Comparison of ENCODE assay signal across 8 mouse cellular contexts in genomic region chr6:148944767-148945508, GRCm38 (mm10). TPM values are rescaled to one million over a fixed set of nuclear protein-coding genes. Genes with fewer than 3 reads are reported as not detected.
DNase-seq lines count a peak whose midpoint lies in the region; ATAC-seq and TF ChIP-seq lines count a peak whose summit lies in the region.

No protein-coding gene starts in this region.

- intact Hi-C loops in heart, postnatal 10 days (cut with DNase I): loop anchor here (5.0 kb wide), 2 partner anchors 157 to 362 kb away; partner anchors contain the start of genes Dennd5b and Resf1

- peak overlapping the region; percentile 88 for H3K4me3 ChIP-seq in ES-Bruce4 (ENCODE audit: low read depth, low read length)
- peak overlapping the region; percentile 95 for H3K4me3 ChIP-seq in forebrain, embryonic 11.5 days (ENCODE audit: low read depth, low read length)
- H3K4me3 ChIP-seq in lung, embryonic 15.5 days: peak overlapping the region; percentile 69
- H3K4me3 ChIP-seq in olfactory bulb, adult 2 months (ENCODE audit: insufficient read depth, low read depth, low read length): peak overlapping the region; percentile 60

- peak overlapping the region; percentile 98 for H3K9ac ChIP-seq in ES-Bruce4 (ENCODE audit: low read depth, poor library complexity, severe bottlenecking)
- H3K9ac ChIP-seq in forebrain, embryonic 11.5 days (ENCODE audit: low read length): peak overlapping the region; percentile 99
- H3K9ac ChIP-seq in lung, embryonic 15.5 days: peak overlapping the region; percentile 86

- TF ChIP-seq CTCF in ES-Bruce4 (IDR thresholded peaks at IDR 0.05; ENCODE audit: low read depth, low read length): no peak
- TF ChIP-seq CTCF in olfactory bulb, adult 2 months (IDR thresholded peaks at IDR 0.05; ENCODE audit: insufficient read depth, low read depth, low read length): no peak

- peak; percentile 73 for ATAC-seq in forebrain, embryonic 11.5 days (replicated peaks; ENCODE audit: low FRiP score)
- peak; percentile 77 for ATAC-seq in lung, embryonic 15.5 days (ENCODE audit: borderline replicate concordance, extremely low read depth, low FRiP score, low TSS enrichment)

- no peak for TF ChIP-seq POLR2A in ES-Bruce4 (IDR thresholded peaks at IDR 0.05; ENCODE audit: insufficient read depth, low read length)
- TF ChIP-seq POLR2A in olfactory bulb, adult 2 months (IDR thresholded peaks at IDR 0.05; ENCODE audit: insufficient read depth, low read depth, low read length): no peak

- H3K9me3 ChIP-seq in ES-Bruce4 (replicated peaks; ENCODE audit: control insufficient read depth, insufficient read depth, low read length, poor library complexity, severe bottlenecking): no peaks in the 10 kb centered on the region
- no peaks in the 10 kb centered on the region for H3K9me3 ChIP-seq in forebrain, embryonic 11.5 days (ENCODE audit: control insufficient read depth, low read length)
- H3K9me3 ChIP-seq in lung, embryonic 15.5 days: no peaks in the 10 kb centered on the region

- no peaks in the 10 kb centered on the region for H3K4me1 ChIP-seq in ES-Bruce4 (ENCODE audit: control insufficient read depth, insufficient read depth, low read length)
- H3K4me1 ChIP-seq in forebrain, embryonic 11.5 days (replicated peaks; ENCODE audit: control insufficient read depth, insufficient read depth, low read length): peaks cover 7% of the 10 kb centered on the region; the same call in 1 of the 2 replicates
- H3K4me1 ChIP-seq in lung, embryonic 15.5 days: peaks cover 28% of the 10 kb centered on the region
- peaks cover 11% of the 10 kb centered on the region for H3K4me1 ChIP-seq in olfactory bulb, adult 2 months (ENCODE audit: control insufficient read depth, insufficient read depth, low read length)

- under 1% methylated on average over 92 of the region's 92 CpGs for WGBS in forebrain, embryonic 11.5 days
- 2% methylated on average over 85 of the region's 92 CpGs for WGBS in lung, embryonic 15.5 days
- WGBS in olfactory bulb, adult 2 months: under 1% methylated on average over 90 of the region's 92 CpGs

- H3K36me3 ChIP-seq in ES-Bruce4 (ENCODE audit: control insufficient read depth, insufficient read depth, low read length, poor library complexity, severe bottlenecking): peaks cover 40% of the 10 kb centered on the region
- H3K36me3 ChIP-seq in forebrain, embryonic 11.5 days (ENCODE audit: control insufficient read depth, insufficient read depth, low read length): no peaks in the 10 kb centered on the region; the same call in 1 of the 2 replicates
- H3K36me3 ChIP-seq in lung, embryonic 15.5 days: 0 out of 2 replicates have a peak, but pooled peaks cover 7% of the 10 kb centered on the region

- H3K27ac ChIP-seq in ES-Bruce4 (ENCODE audit: insufficient read depth, low read length): peak overlapping the region; percentile 92
- H3K27ac ChIP-seq in forebrain, embryonic 11.5 days (ENCODE audit: low read depth, low read length): peak overlapping the region; percentile 91
- peak overlapping the region; percentile 95 for H3K27ac ChIP-seq in lung, embryonic 15.5 days
- H3K27ac ChIP-seq in olfactory bulb, adult 2 months (ENCODE audit: insufficient read depth, low read depth, low read length): no peak overlapping the region

- no peaks in the 10 kb centered on the region for H3K27me3 ChIP-seq in ES-Bruce4 (ENCODE audit: control insufficient read depth, insufficient read depth, low read length, poor library complexity, severe bottlenecking)
- H3K27me3 ChIP-seq in forebrain, embryonic 11.5 days (ENCODE audit: control insufficient read depth, insufficient read depth, low read length): no peaks in the 10 kb centered on the region
- no peaks in the 10 kb centered on the region for H3K27me3 ChIP-seq in lung, embryonic 15.5 days

- peak; percentile 49 for DNase-seq in c-Kit-negative CD71-positive TER-119-positive erythroid progenitor cells, embryonic 14.5 days (ENCODE audit: low read depth, low spot score)
- peak; percentile 87 for DNase-seq in forebrain, embryonic 11.5 days (ENCODE audit: low spot score)
- DNase-seq in heart, postnatal 10 days: peak; percentile 76 to 78
- peak; percentile 78 to 87 for DNase-seq in kidney, postnatal 4 days
- DNase-seq in thymus, postnatal 14 days: peak; percentile 69

- peak overlapping the region; percentile 63 for H3K4me2 ChIP-seq in forebrain, embryonic 11.5 days (ENCODE audit: low read depth, low read length, severe bottlenecking)
- peak overlapping the region; percentile 81 for H3K4me2 ChIP-seq in lung, embryonic 15.5 days

- TF ChIP-seq EP300 in ES-Bruce4 (IDR thresholded peaks at IDR 0.05; ENCODE audit: insufficient read depth, low read depth, low read length): no peak

RNA-seq across cellular contexts. Expression of gene Sinhcaf, which starts 1.3 kb away (rescaled TPM):
- 406 and 461 TPM in 2 replicates for polyA plus RNA-seq in ES-Bruce4 (2011; ENCODE audit: insufficient read depth, insufficient read length, low read depth, missing spikeins)
- 292 and 305 TPM in 2 replicates for polyA plus RNA-seq in forebrain, embryonic 11.5 days (2014; fragmentation: Nextera tagmentation; extraction: Ambion mirVana)
- 10 to 100 TPM in 1 of 2 experiments, 1 to 10 TPM in 1; 9.0 to 11.6 TPM for total RNA-seq in heart, postnatal 10 days (2021)
- polyA plus RNA-seq in lung, embryonic 15.5 days (2015; fragmentation: Nextera tagmentation; extraction: Ambion mirVana): 113 and 122 TPM in 2 replicates
- not detected in 2 replicates for polyA plus RNA-seq in olfactory bulb, adult 2 months (2012; ENCODE audit: insufficient read depth, insufficient read length, low replicate concordance, missing spikeins)

RNA-seq across cellular contexts. Expression of gene Caprin2, which starts 48.9 kb away (rescaled TPM):
- polyA plus RNA-seq in ES-Bruce4 (2011; ENCODE audit: insufficient read depth, insufficient read length, low read depth, missing spikeins): 44.0 and 44.6 TPM in 2 replicates
- 14.1 and 15.8 TPM in 2 replicates for polyA plus RNA-seq in forebrain, embryonic 11.5 days (2014; fragmentation: Nextera tagmentation; extraction: Ambion mirVana)
- total RNA-seq in heart, postnatal 10 days (2021): 1 to 10 TPM; 6.2 to 7.8 TPM
- polyA plus RNA-seq in lung, embryonic 15.5 days (2015; fragmentation: Nextera tagmentation; extraction: Ambion mirVana): 13.9 and 17.1 TPM in 2 replicates
- polyA plus RNA-seq in olfactory bulb, adult 2 months (2012; ENCODE audit: insufficient read depth, insufficient read length, low replicate concordance, missing spikeins): not detected in 2 replicates

Comparison
In these comparisons a context has a peak if more than half of its experiments do, and no peak if none do; other contexts are left out.
1. RNA of gene Sinhcaf, which starts 1.3 kb away (polyA plus RNA-seq): 406 to 461 TPM in ES-Bruce4, 292 to 305 TPM in forebrain, embryonic 11.5 days and 113 to 122 TPM in lung, embryonic 15.5 days; not detected in olfactory bulb, adult 2 months; every median in the first group is over 100 times any median in the second.
2. Peak in every context shown above with its lines, with median percentiles within 50 percentile points of each other: H3K4me3 ChIP-seq, H3K9ac ChIP-seq and DNase-seq.